Mouse (Mus musculus) heart, postnatal 0 days (tissue): ENCODE measurements around the gene Lefty1. TPM values are rescaled to one million over a fixed set of nuclear protein-coding genes. Genes with fewer than 3 reads are reported as not detected.

Experiments
- ATAC-seq: fragments of 200-750 bp; cut with Nextera tagmentation; 2 replicates; pipeline ENCODE4 v1.8.0; 2017; ENCODE audit warnings: low read depth, moderate number of reproducible peaks, moderate library complexity; ENCODE audit not compliant: insufficient read depth
- DNase-seq: peaks from one replicate; pipeline ENCODE4 v3.0.0-alpha.2; 2016; ENCODE audit warnings: low spot score
- H3K27ac ChIP-seq: fragments of 300-500 bp; sonication (generic); 2 replicates; pipeline ENCODE4 v1.5.1; 2014; ENCODE audit warnings: low read depth, mild to moderate bottlenecking
- H3K27me3 ChIP-seq: fragments of 300-500 bp; sonication (generic); 2 replicates; pipeline ENCODE4 v1.6.1; 2014; ENCODE audit warnings: low read length, mixed read lengths; ENCODE audit not compliant: control insufficient read depth, insufficient read depth
- H3K36me3 ChIP-seq: fragments of 300-500 bp; sonication (generic); replicated peaks from 2 replicates; pipeline ENCODE4 v1.6.1; 2014; ENCODE audit warnings: low read length, mixed read lengths; ENCODE audit not compliant: control insufficient read depth, insufficient read depth
- H3K4me1 ChIP-seq: fragments of 300-500 bp; sonication (generic); 2 replicates; pipeline ENCODE4 v1.6.1; 2014; ENCODE audit warnings: antibody characterized with exemption; ENCODE audit not compliant: control insufficient read depth, insufficient read depth
- H3K4me2 ChIP-seq: fragments of 300-500 bp; sonication (generic); 2 replicates; pipeline ENCODE4 v1.6.1; 2014; ENCODE audit warnings: low read depth, mild to moderate bottlenecking, low read length, moderate library complexity
- H3K4me3 ChIP-seq: fragments of 300-500 bp; sonication (generic); 2 replicates; pipeline ENCODE4 v1.5.1; 2014; ENCODE audit warnings: low read depth, low read length
- H3K9ac ChIP-seq: fragments of 300-500 bp; sonication (generic); replicated peaks from 2 replicates; pipeline ENCODE4 v1.6.1; 2014; ENCODE audit warnings: low read depth, low read length, mixed read lengths
- H3K9me3 ChIP-seq: fragments of 300-500 bp; sonication (generic); replicated peaks from 2 replicates; pipeline ENCODE4 v1.6.1; 2016; ENCODE audit warnings: low read length; ENCODE audit not compliant: control insufficient read depth
- CTCF ChIP-seq: IDR thresholded peaks from 2 replicates; pipeline ENCODE4 v1.5.1; 2016; ENCODE audit warnings: antibody characterized with exemption, control low read depth, low read depth
- EP300 ChIP-seq: IDR thresholded peaks from 2 replicates; pipeline ENCODE4 v1.6.1; 2016; ENCODE audit warnings: antibody characterized with exemption, low read depth
- WGBS: fragments of 180-500 bp; shearing (Covaris S2); extraction: QIAGEN DNeasy Blood & Tissue Kit; methylation state at CpG from one replicate; pipeline ENCODE4 v1.1.7; 2014; 5-methylcytosine and 5-hydroxymethylcytosine counted together
- polyA plus RNA-seq: library from polyadenylated mRNA; unstranded; fragments of >200 nt; fragmentation: Nextera tagmentation; extraction: Ambion mirVana; gene quantifications from 2 replicates; pipeline ENCODE4 v1.2.1, GENCODE M21; 2015
- total RNA-seq: library from RNA; depleted of rRNA; stranded (reverse); fragments of >200 nt; gene quantifications from 2 replicates; pipeline ENCODE4 v1.2.3, GENCODE M21; 2014; ENCODE audit warnings: low replicate concordance

Lefty1 gene
- total and polyA plus RNA-seq, 2 experiments from 2014 or later = 1.3 to 1.6 TPM

- no peaks in the 10 kb centered on the region for H3K27me3 ChIP-seq
- H3K9me3 ChIP-seq = no peaks in the 10 kb centered on the region
- under 1% methylated on average over 4 of the region's 4 CpGs for whole genome bisulfite sequencing
- TF ChIP-seq EP300 (no peak), CTCF (peak; percentile 67)
- peaks cover 12% of the 10 kb centered on the region for H3K4me1 ChIP-seq
- H3K9ac ChIP-seq = no peak overlapping the region
- H3K4me2 ChIP-seq = no peak overlapping the region
- peak; percentile 66 for DNase-seq
- H3K36me3 ChIP-seq = peaks cover 4% of the 10 kb centered on the region; the same call in 1 of the 2 replicates
- no peak overlapping the region for H3K4me3 ChIP-seq
- no peak overlapping the region for H3K27ac ChIP-seq
- no peak for ATAC-seq
These were observed 33.7 kb upstream of the Lefty1 start for GRCm38 (mm10) chr1:180901107-180901506.

GRCm38 (mm10) chr1:180902915-180903314 is 31.9 kb upstream of the Lefty1 start:
- Histone ChIP-seq H3K27me3 (no peaks in the 10 kb centered on the region), H3K4me2 (no peak overlapping the region), H3K4me3 (no peak overlapping the region), H3K9me3 (no peaks in the 10 kb centered on the region), H3K4me1 (peaks cover 12% of the 10 kb centered on the region), H3K9ac (no peak overlapping the region), H3K27ac (no peak overlapping the region), H3K36me3 (peaks cover 13% of the 10 kb centered on the region)
- ATAC-seq (no peak), DNase-seq (no peak)
- 31% methylated on average over 5 of the region's 5 CpGs for WGBS
- no peak for TF ChIP-seq EP300
- no peak for TF ChIP-seq CTCF

- TF ChIP-seq EP300 (no peak), CTCF (no peak)
- DNase-seq (no peak), ATAC-seq (no peak)
- Histone ChIP-seq H3K9ac (peak overlapping the region; percentile 22; the same call in 1 of the 2 replicates), H3K9me3 (no peaks in the 10 kb centered on the region), H3K4me3 (peak overlapping the region; percentile 69), H3K27ac (peak overlapping the region; percentile 60), H3K27me3 (no peaks in the 10 kb centered on the region), H3K4me2 (peak overlapping the region; percentile 80), H3K36me3 (peaks cover 17% of the 10 kb centered on the region), H3K4me1 (peaks cover 12% of the 10 kb centered on the region)
- 34% methylated on average over 10 of the region's 10 CpGs for WGBS
These were observed 31.2 kb upstream of the Lefty1 start for GRCm38 (mm10) chr1:180903666-180904038.

DNA sequence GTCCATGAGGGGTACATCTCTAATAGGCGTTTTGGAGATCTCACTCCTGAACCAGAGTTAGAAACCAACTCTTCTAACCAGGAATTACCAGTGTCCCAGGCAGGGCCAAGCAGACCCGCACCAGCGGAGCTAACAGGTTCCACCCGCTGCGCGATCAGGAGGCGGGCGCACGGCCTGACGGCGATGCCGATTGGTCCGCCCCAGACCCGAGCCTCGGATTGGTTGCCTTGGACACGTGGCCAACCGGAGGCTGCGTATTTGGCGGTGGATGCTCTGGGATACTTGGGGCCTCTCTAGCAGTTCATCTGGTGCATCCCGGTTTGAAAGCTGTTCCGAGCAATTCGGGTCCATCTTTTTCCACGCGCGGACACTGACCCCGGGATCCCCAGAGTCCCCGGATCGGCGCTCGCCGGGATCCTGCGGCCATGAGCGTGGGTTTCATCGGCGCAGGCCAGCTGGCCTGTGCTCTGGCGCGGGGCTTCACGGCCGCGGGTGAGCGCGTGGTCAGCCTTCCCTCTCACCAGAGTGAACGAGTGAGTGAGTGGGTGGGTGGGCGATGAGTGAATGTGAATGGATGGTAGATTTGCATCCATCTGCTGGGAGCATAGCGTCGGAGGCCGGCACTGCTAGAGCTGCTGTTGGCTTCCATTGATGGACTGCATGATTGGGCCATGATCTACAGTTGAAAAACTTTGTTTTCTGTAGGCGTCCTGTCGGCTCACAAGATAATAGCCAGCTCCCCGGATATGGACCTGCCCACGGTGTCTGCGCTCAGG is 30.6 kb upstream of the Lefty1 start, which contains the start of gene Pycr2:
Gene Pycr2, plus strand, starts transcription at position 255 of the 776 bp plus-strand sequence.
- WGBS = under 1% methylated on average over 52 of the region's 52 CpGs
- Histone ChIP-seq H3K27ac (peak within 1 kb of the TSS; percentile 60), H3K4me1 (peaks cover 12% of the 10 kb centered on the region)

DNA sequence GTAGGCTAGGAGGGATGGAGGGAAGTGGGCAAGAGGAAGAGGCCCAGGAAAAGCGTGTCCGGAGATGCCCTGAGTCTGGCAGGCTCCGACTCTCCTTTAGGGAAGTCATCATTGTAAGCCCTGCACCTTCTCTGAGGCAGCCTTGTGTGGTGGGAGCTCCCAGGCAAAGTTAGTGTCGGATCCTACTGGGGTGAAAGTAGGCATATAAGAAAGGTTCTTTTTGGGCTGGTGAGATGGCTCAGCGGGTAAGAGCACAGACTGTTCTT is 30.1 kb upstream of the Lefty1 start:
- Histone ChIP-seq H3K4me2 (peak overlapping the region; percentile 80), H3K4me3 (peak overlapping the region; percentile 69), H3K27me3 (no peaks in the 10 kb centered on the region), H3K36me3 (peaks cover 17% of the 10 kb centered on the region), H3K9ac (peak overlapping the region; percentile 71), H3K27ac (no peak overlapping the region), H3K9me3 (no peaks in the 10 kb centered on the region), H3K4me1 (peaks cover 12% of the 10 kb centered on the region)
- DNase-seq (no peak), ATAC-seq (no peak)
- 3% methylated on average over 5 of the region's 5 CpGs for WGBS
- TF ChIP-seq CTCF (no peak), EP300 (no peak)

More for the DNA sequence above, 30.6 kb upstream of the Lefty1 start, which contains the start of gene Pycr2:
- no peak for TF ChIP-seq EP300
- no peak for TF ChIP-seq CTCF
- peak within 1 kb of the TSS; percentile 71 for H3K9ac ChIP-seq
- H3K27me3 ChIP-seq = no peaks in the 10 kb centered on the region
- peaks cover 17% of the 10 kb centered on the region for H3K36me3 ChIP-seq
- H3K4me2 ChIP-seq = peak within 1 kb of the TSS; percentile 80
- peak; percentile 93 for DNase-seq
- ATAC-seq = peak; percentile 98
- H3K4me3 ChIP-seq = peak within 1 kb of the TSS; percentile 69
- no peaks in the 10 kb centered on the region for H3K9me3 ChIP-seq
